Mouse (Mus musculus) CD4-positive naive resting alpha-beta T cell, adult 57 days (primary cell): ENCODE data around the gene Dok1. TPM values are rescaled to one million over a fixed set of nuclear protein-coding genes. Genes with fewer than 3 reads are reported as not detected.

ENCODE experiments used
- total RNA-seq: library from RNA; stranded (reverse); gene quantifications from one replicate; pipeline ENCODE4 v1.2.4, GENCODE M21; 2023

Dok1 gene
- 15.5 TPM for total RNA-seq

DNA sequence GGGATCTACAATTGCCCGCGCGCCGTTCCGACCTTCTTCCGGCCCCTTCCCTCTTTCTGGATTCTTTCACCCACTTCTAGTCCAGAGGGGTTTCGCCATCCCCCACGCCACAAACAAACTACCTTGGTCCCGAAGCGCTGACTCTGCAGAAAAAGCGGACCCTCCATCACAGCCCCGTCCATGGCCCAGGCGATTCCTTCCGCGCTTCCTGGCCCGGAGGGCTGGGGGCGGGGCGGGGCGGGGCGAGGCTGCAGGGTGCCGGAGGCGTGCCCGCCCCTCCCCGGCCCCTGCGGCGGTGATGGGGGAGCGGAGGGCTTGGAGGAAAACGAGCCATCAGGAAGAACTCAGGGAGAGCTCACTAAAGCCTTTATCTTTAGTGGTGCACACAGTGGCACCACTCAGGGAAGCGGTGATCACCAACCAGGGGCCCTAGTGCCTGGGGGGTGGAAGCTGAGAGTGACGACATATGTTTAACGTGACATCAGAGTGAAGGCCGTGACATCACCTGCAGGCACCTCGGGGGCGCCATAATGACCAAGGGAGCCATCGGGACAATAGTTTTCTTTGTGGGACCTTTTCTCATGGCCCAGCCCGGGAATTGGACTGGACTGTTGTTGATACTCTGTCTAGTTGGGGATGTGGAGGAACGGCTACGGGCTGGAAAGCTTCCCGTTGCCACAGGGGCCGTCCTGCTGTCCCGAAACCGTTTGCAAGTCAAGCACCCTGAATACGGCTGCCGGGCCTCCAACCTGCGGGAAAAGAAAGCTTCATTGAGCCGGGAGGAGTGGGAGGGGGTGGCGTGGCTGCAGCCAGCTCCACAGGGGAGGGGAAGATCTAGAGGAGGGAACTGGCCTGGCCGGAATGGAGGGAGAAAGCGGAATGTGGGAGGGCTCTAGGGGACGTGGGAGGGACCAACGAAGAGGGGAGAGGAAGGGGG is at the start of gene Dok1, which contains the start of gene Loxl3:
TSS of gene Dok1 (minus strand) at position 223 of the 937 bp plus-strand sequence.
TSS of gene Loxl3 (plus strand) at position 925 of the 937 bp plus-strand sequence.

GRCm38 (mm10) chr6:83077630-83078323 is 44.5 kb upstream of the Dok1 start, which contains the start of gene Pcgf1:
Gene Pcgf1, plus strand, starts transcription at chr6:83077869.

DNA sequence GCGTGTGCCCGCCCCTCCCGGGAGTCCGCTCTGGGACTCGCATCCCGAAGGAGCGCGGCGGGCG is 36.8 kb upstream of the Dok1 start, which contains the start of gene Tlx2:
TSS of gene Tlx2 (minus strand) at position 47 of the 64 bp plus-strand sequence.

DNA sequence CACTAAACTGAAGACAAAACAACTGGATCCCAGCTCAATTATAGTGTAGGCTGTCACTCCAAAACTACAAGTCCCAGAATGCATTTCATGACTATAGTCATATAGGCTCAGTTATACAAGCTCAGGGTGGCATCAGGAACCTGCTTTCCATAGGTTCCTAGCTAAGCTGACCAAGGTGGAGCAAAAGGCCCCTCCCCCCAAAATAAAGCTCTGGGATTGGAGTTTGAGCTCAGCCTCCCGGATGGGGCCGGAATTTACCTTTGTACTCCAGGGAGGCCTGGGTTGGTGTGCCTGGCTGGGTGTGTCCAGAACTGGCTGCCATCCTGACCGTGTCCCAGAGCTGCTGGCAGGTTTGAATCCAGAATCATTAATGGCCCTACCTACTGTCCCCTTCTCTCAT is 24.5 kb upstream of the Dok1 start, which contains the start of gene Dqx1:
TSS of gene Dqx1 (plus strand) at position 55 of the 400 bp plus-strand sequence.

GRCm38 (mm10) chr6:83054871-83055431 is 21.7 kb upstream of the Dok1 start, which contains the start of gene Htra2:
Gene Htra2, minus strand, starts transcription at chr6:83055273.

GRCm38 (mm10) chr6:83054074-83054851 is 21.0 kb upstream of the Dok1 start, which contains the start of gene Aup1:
Gene Aup1, plus strand, starts transcription at chr6:83054521.

Other genes starting within 250 kb of the Dok1 start
- 21.0 TPM for gene Sema4f, start 93.7 kb downstream of the Dok1 start, total RNA-seq
- not detected for gene M1ap, start 86.6 kb downstream of the Dok1 start, total RNA-seq
- gene Loxl3, start 702 bp upstream of the Dok1 start, total RNA-seq, result 1.2 TPM
- 383 TPM for gene Aup1, start 21.1 kb upstream of the Dok1 start, total RNA-seq
- gene Htra2, start 21.8 kb upstream of the Dok1 start, total RNA-seq, result 34.5 TPM
- 15.3 TPM for gene Dqx1, start 24.4 kb upstream of the Dok1 start, total RNA-seq
- not detected for gene Tlx2, start 36.8 kb upstream of the Dok1 start, total RNA-seq
- gene Pcgf1, start 44.4 kb upstream of the Dok1 start, total RNA-seq, result 28.6 TPM
- not detected for gene Lbx2, start 52.9 kb upstream of the Dok1 start, total RNA-seq
- gene Ccdc142, start 68.1 kb upstream of the Dok1 start, total RNA-seq, result 12.8 TPM
- gene Gm42688, start 68.1 kb upstream of the Dok1 start, total RNA-seq, result 8.3 TPM
- gene Mrpl53, start 75.6 kb upstream of the Dok1 start, total RNA-seq, result 28.2 TPM
- gene Mogs, start 82.0 kb upstream of the Dok1 start, total RNA-seq, result 34.1 TPM
- gene Wbp1, start 88.1 kb upstream of the Dok1 start, total RNA-seq, result 41.6 TPM
- 28.5 TPM for gene Ino80b, start 92.0 kb upstream of the Dok1 start, total RNA-seq
- gene Rtkn, start 102.0 kb upstream of the Dok1 start, total RNA-seq, result not detected
- 0.53 TPM for gene Wdr54, start 122.9 kb upstream of the Dok1 start, total RNA-seq
- gene 1700003E16Rik, start 122.9 kb upstream of the Dok1 start, total RNA-seq, result not detected
- 127 TPM for gene Dctn1, start 132.4 kb upstream of the Dok1 start, total RNA-seq
- not detected for gene Slc4a5, start 186.4 kb upstream of the Dok1 start, total RNA-seq